Mouse (Mus musculus): ENCODE data around the gene Mas1. TPM values are rescaled to one million over a fixed set of nuclear protein-coding genes. Genes with fewer than 3 reads are reported as not detected.

Mas1 gene
- total RNA-seq, 4 experiments from 2014 or later, result 0.24 TPM; not detected in 3

- DNase-seq, result no peak
These were observed 4.5 kb upstream of the Mas1 start for GRCm38 (mm10) chr17:12872275-12873028.

- no peak for DNase-seq
These were observed 697 bp upstream of the Mas1 start for GRCm38 (mm10) chr17:12868640-12869039.

DNA sequence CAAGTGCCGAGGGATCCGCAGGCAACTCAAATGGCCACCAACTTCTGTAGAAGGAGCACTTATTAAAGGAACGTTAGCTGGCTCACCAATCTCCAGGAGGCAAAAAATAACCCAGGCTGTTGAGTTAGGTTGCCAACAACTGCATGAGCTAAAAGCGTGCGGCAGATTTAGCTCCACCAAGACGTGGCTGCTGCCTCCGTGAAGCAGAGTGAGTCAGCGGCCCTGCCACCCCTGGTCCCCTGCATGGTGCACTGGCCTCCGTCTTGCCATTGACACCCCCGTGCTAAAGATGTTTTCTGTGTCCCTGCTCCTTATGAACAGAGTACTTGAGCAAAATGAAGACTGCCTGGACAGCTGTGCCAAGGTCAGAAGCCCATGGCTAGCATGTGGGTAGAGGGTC lies 1.1 kb downstream of the Mas1 start:
- DNase-seq, result no peak

DNA sequence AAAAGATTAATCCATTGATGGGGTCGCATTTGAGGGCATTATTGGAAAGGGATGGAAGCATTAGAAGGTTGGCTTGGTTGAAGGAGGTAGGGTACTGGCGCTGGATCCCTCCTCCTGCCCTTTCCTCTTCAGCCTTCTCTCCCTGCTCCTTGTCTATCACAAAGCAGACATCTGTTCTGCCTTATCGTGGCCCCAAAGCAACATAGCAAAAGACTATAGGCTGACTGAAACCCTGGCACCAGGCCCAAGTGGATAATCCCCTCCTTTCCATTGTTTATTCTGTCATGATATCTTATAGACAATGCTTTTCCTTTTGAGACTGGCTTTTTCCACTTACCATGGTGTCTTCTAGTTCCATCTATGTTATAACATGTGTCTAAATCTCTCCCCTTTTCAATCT lies 2.5 kb downstream of the Mas1 start:
- no peak for DNase-seq

- no peak for DNase-seq
These were observed 3.8 kb downstream of the Mas1 start for GRCm38 (mm10) chr17:12864111-12864510.

DNA sequence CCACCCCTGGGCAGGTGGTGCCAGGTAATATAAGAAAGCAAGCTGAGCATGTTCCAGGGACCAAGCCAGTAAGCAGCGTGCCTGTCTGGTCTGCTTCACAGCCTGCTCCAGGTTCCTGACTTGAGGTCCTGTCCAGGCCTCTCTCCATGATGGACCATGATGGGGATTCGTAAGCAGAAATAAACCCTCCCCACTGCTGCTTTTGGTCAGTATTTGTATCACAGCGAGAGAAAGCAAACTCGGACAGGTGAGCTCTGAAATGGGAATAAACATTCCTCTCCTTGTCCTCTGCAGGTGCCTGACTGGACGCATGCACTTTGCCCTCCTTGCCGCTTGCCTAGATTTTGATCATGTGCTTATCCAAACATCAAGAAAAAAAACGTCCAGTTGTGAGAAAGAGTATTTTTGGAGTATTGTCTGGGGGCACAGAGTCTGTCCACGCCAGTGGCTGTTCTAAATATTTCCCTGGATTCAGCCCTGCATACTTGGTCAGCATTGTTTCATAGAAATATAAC lies 8.9 kb downstream of the Mas1 start:
- DNase-seq, result no peak

GRCm38 (mm10) chr17:12858072-12858471 lies 9.9 kb downstream of the Mas1 start:
- no peak for DNase-seq

DNA sequence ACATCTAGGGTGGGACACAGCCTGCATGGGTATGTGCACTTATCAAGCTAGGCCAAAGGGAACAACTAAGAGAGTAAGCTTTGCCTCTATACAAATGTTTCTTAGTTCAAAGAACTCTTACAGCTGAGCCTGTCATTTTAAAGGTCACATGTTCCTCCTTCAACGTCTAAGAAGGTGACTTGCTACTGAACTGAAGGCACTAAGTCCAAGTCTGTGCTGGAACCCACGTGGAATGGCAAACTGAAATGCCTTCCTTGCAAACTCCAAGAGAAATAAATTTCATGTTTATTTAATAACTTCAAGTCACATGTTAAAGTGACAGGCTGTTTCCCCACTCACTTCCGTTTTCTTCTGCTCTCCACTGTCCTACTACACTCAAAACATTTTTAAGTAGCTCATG lies 10.5 kb downstream of the Mas1 start:
- no peak for DNase-seq

GRCm38 (mm10) chr17:12854386-12854785 lies 13.6 kb downstream of the Mas1 start:
- DNase-seq, result no peak

DNA sequence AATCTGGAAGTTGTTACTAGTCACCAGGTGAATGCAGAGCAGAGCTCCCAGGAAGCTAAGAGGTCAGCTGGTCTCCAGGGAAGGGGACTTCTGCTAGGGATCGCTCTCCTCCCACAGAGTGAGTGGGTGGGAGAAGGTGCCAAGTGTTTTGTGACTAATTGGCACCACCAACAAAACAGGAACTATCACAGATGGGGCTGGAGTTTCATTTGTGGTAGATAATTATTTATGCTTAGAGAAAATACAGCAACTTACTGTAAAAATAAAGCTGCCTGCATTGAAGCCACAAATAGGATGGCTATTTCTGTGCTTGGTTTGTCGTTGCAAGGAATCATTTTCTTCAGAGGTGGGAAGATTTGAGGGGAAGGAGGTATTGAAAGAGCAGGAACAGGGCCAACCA lies 14.1 kb downstream of the Mas1 start:
- DNase-seq, result no peak

GRCm38 (mm10) chr17:12851689-12852088 lies 16.3 kb downstream of the Mas1 start:
- no peak for DNase-seq

DNA sequence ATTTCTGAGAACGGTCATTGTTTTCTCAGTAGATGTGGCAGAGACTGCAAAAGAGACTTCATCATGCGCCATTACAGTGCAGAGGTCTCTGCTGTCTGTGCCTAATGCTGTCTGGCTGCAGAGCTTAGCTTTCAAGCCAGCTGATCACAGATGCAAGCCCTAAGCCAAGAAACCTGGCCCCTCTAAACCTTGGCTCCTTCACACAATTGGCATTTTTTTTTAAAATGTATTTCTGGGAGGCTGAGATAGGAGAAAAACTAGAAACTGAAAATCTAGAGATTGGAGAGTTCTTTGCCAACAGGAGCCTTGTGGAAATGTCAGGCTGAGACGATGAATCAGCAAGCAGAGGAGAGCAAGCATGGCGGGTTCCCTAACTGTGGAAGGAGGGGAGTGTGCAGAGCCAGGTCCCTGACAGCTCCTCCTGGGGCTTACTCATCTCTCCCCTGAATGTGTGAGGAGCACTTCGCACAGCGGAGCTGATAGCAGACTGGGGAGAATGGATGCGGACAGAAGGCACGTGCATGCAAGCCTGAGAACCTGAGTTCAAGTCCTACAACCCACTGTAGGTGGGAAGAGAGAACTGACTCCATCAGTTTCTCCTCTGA lies 18.1 kb downstream of the Mas1 start:
- no peak for DNase-seq

DNA sequence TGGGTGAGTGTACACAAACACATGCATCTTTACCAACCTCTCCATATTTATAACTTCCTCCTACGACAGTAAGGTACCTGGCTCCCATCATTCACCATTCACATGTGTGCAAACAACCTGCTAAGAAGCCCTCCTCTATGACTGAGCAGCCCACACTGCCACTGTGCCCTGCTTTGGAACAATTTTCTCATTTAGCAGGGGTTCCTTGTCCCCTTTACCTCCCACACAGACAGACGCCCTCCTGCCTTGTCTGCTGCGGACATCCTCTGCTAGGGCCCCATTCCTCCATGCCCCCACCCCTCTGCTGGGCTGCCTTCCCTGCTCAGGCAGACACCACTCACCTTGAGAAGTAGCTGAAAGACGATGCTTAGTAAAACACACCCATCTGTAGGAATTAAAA lies 20.2 kb downstream of the Mas1 start:
- no peak for DNase-seq

GRCm38 (mm10) chr17:12846474-12846873 lies 21.5 kb downstream of the Mas1 start:
- no peak for DNase-seq

GRCm38 (mm10) chr17:12845862-12846261 lies 22.1 kb downstream of the Mas1 start:
- no peak for DNase-seq

- DNase-seq, result no peak
These were observed 23.4 kb downstream of the Mas1 start for GRCm38 (mm10) chr17:12844540-12844939.

DNA sequence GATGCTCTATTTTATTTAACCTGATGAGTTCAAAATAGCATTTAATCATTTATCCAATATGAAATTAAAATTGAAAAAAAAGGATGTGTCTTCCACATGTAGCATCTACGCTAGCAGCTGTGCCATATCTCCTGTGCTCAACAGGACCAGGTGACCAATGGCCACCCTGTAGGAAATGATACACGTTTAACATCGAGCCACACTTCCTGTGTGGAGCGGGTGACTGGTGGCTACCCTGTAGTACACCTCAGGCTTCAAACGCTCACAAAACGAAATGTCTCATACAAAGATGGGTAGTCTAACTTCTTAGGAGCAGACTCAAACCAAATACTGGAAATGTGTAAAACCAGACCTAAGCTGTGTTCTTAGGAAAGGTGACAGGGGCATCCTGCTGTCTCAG lies 24.1 kb downstream of the Mas1 start:
- DNase-seq, result no peak

- no peak for DNase-seq
These were observed 28.3 kb downstream of the Mas1 start for GRCm38 (mm10) chr17:12839475-12840267.

DNA sequence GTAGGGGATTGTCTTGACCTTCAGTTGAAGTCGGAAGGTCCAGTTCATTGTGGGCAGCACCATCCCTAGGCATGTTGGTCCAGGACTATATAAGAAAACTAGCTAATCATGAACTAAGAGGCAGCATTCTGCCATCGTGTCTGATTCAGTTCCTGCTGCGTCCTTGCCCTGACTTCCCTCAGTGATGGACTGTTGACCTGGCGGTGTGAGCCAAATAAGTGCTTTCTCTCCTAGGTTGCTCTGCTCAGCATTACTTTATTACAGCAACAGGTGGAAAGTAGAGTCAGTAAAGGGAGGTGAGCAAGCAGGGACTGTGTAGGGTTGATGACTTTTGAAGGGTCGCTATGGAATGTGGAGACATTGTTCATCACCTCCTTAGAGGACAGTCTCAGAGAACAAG lies 32.2 kb downstream of the Mas1 start:
- DNase-seq, result no peak

DNA sequence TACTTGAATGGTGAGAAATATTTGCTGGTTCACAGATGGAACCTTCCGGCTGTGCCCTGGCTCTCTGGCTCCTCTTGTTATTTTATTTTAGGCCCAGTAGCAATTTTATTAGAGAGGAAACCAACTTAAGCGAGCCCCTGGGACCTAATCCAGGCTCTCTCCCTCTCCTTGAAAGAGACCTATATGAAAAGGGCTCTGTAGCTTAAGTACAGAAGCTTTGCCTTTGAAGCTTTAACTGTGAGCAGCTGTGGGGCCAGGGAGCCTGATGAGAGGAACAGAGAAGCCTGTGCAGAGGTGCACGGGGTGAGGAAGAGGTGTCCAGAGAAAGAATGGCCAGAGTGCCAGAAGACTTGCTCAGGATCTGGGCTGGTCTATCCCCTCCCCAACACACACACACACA lies 33.1 kb downstream of the Mas1 start:
- no peak for DNase-seq

GRCm38 (mm10) chr17:12834317-12834716 lies 33.6 kb downstream of the Mas1 start:
- DNase-seq, result no peak

- no peak for DNase-seq
These were observed 35.3 kb downstream of the Mas1 start for GRCm38 (mm10) chr17:12832657-12833056.

DNA sequence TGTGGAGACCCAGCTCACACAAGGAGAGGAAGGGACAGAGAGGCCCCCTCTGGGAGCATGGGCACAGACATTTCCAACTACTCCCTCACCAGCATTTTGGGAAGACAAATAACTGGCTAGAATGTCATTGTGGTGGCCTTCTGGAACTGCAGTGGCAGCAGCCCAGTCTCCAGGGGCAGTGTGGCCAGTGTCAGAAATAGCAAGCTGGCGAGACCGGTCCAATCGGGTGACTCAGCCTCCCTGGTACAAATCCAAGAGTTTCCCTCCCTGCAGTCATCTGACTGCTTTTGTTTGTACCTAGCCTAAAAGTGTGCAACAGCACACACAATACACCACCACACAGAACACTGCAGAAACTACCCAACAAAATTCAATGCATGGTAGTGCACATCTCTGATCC lies 35.7 kb downstream of the Mas1 start:
- peak; percentile 86 for DNase-seq
